Mouse (Mus musculus): Measurements from ENCODE around the gene Mettl21e. TPM values are rescaled to one million over a fixed set of nuclear protein-coding genes. Genes with fewer than 3 reads are reported as not detected.
A peak's percentile ranks its signal among the peaks of the same experiment; 100 is the strongest.

Gene Mettl21e
- polyA plus RNA-seq, 1 experiment from 2014 or later: not detected

- Histone ChIP-seq H3K27me3 (ENCODE audit: control insufficient read depth, insufficient read depth, low read length) (no peaks in the 10 kb centered on the region), H3K36me3 (replicated peaks; ENCODE audit: control insufficient read depth, insufficient read depth, low read depth, low read length) (peaks cover 13% of the 10 kb centered on the region), H3K4me2 (ENCODE audit: low read depth, low read length) (no peak overlapping the region), H3K27ac (replicated peaks; ENCODE audit: low read depth, low read length) (no peak overlapping the region), H3K4me3 (ENCODE audit: low read depth, low read length) (no peak overlapping the region), H3K9me3 (replicated peaks; ENCODE audit: control insufficient read depth, low read length) (no peaks in the 10 kb centered on the region), H3K4me1 (ENCODE audit: control insufficient read depth, insufficient read depth, low read length) (no peaks in the 10 kb centered on the region), H3K9ac (replicated peaks; ENCODE audit: low read length) (no peak overlapping the region)
- WGBS: 89% methylated on average over 3 of the region's 3 CpGs
- no peak for DNase-seq (ENCODE audit: low spot score)
- no peak for ATAC-seq (replicated peaks; ENCODE audit: insufficient number of reproducible peaks, low FRiP score, low TSS enrichment, low read depth)
Observed at GRCm38 (mm10) chr1:44167859-44168383, 50.8 kb downstream of the Mettl21e start.

- H3K36me3 ChIP-seq (replicated peaks; ENCODE audit: control insufficient read depth, insufficient read depth, low read depth, low read length): peaks cover 10% of the 10 kb centered on the region
- no peaks in the 10 kb centered on the region for H3K27me3 ChIP-seq (ENCODE audit: control insufficient read depth, insufficient read depth, low read length)
- no peak overlapping the region for H3K27ac ChIP-seq (replicated peaks; ENCODE audit: low read depth, low read length)
- H3K9me3 ChIP-seq (replicated peaks; ENCODE audit: control insufficient read depth, low read length): no peaks in the 10 kb centered on the region
- no peak overlapping the region for H3K4me2 ChIP-seq (ENCODE audit: low read depth, low read length)
- no peaks in the 10 kb centered on the region for H3K4me1 ChIP-seq (ENCODE audit: control insufficient read depth, insufficient read depth, low read length)
- no peak for DNase-seq (ENCODE audit: low spot score)
- no peak overlapping the region for H3K4me3 ChIP-seq (ENCODE audit: low read depth, low read length)
- H3K9ac ChIP-seq (replicated peaks; ENCODE audit: low read length): no peak overlapping the region
- WGBS: 94% methylated on average over 5 of the region's 5 CpGs
- ATAC-seq (replicated peaks; ENCODE audit: insufficient number of reproducible peaks, low FRiP score, low TSS enrichment, low read depth): no peak
Observed at GRCm38 (mm10) chr1:44162389-44162788, 56.4 kb downstream of the Mettl21e start.

- Histone ChIP-seq H3K4me1 (ENCODE audit: control insufficient read depth, insufficient read depth, low read length) (no peaks in the 10 kb centered on the region), H3K27ac (replicated peaks; ENCODE audit: low read depth, low read length) (no peak overlapping the region), H3K4me3 (ENCODE audit: low read depth, low read length) (no peak overlapping the region), H3K4me2 (ENCODE audit: low read depth, low read length) (no peak overlapping the region), H3K36me3 (replicated peaks; ENCODE audit: control insufficient read depth, insufficient read depth, low read depth, low read length) (peaks cover 5% of the 10 kb centered on the region; the same call in 1 of the 2 replicates), H3K27me3 (ENCODE audit: control insufficient read depth, insufficient read depth, low read length) (no peaks in the 10 kb centered on the region), H3K9ac (replicated peaks; ENCODE audit: low read length) (no peak overlapping the region), H3K9me3 (replicated peaks; ENCODE audit: control insufficient read depth, low read length) (no peaks in the 10 kb centered on the region)
- no peak for DNase-seq (ENCODE audit: low spot score)
- WGBS: 90% methylated on average over 6 of the region's 6 CpGs
- no peak for ATAC-seq (replicated peaks; ENCODE audit: insufficient number of reproducible peaks, low FRiP score, low TSS enrichment, low read depth)
Observed at GRCm38 (mm10) chr1:44161818-44162217, 56.9 kb downstream of the Mettl21e start.

- Histone ChIP-seq H3K4me1 (ENCODE audit: control insufficient read depth, insufficient read depth, low read length) (no peaks in the 10 kb centered on the region), H3K4me3 (ENCODE audit: low read depth, low read length) (no peak overlapping the region), H3K9ac (replicated peaks; ENCODE audit: low read length) (no peak overlapping the region), H3K27ac (replicated peaks; ENCODE audit: low read depth, low read length) (no peak overlapping the region), H3K4me2 (ENCODE audit: low read depth, low read length) (no peak overlapping the region), H3K9me3 (replicated peaks; ENCODE audit: control insufficient read depth, low read length) (no peaks in the 10 kb centered on the region), H3K27me3 (ENCODE audit: control insufficient read depth, insufficient read depth, low read length) (no peaks in the 10 kb centered on the region), H3K36me3 (replicated peaks; ENCODE audit: control insufficient read depth, insufficient read depth, low read depth, low read length) (peaks cover 5% of the 10 kb centered on the region; the same call in 1 of the 2 replicates)
- DNase-seq (ENCODE audit: low spot score) (no peak), ATAC-seq (replicated peaks; ENCODE audit: insufficient number of reproducible peaks, low FRiP score, low TSS enrichment, low read depth) (no peak)
- 89% methylated on average over 6 of the region's 6 CpGs for WGBS
Observed at GRCm38 (mm10) chr1:44158317-44158716, 60.4 kb downstream of the Mettl21e start.

- DNase-seq (ENCODE audit: low spot score): no peak
- Histone ChIP-seq H3K27ac (replicated peaks; ENCODE audit: low read depth, low read length) (no peak overlapping the region), H3K9me3 (replicated peaks; ENCODE audit: control insufficient read depth, low read length) (no peaks in the 10 kb centered on the region), H3K27me3 (ENCODE audit: control insufficient read depth, insufficient read depth, low read length) (no peaks in the 10 kb centered on the region), H3K4me2 (ENCODE audit: low read depth, low read length) (no peak overlapping the region), H3K4me3 (ENCODE audit: low read depth, low read length) (no peak overlapping the region), H3K9ac (replicated peaks; ENCODE audit: low read length) (no peak overlapping the region), H3K36me3 (replicated peaks; ENCODE audit: control insufficient read depth, insufficient read depth, low read depth, low read length) (no peaks in the 10 kb centered on the region), H3K4me1 (ENCODE audit: control insufficient read depth, insufficient read depth, low read length) (no peaks in the 10 kb centered on the region)
- 92% methylated on average over 4 of the region's 4 CpGs for WGBS
- ATAC-seq (replicated peaks; ENCODE audit: insufficient number of reproducible peaks, low FRiP score, low TSS enrichment, low read depth): 0 out of 2 replicates have a peak, but pooled peaks have one; percentile 3
Observed at GRCm38 (mm10) chr1:44155287-44155686, 63.5 kb downstream of the Mettl21e start.

Other genes starting within 250 kb of the Mettl21e start
- gene Mettl21c, start 198.9 kb downstream of the Mettl21e start, polyA plus RNA-seq (2014; fragmentation: Nextera tagmentation; extraction: Ambion mirVana): 0.95 and 1.1 TPM in 2 replicates
- gene Gm8251, start 157.0 kb downstream of the Mettl21e start, polyA plus RNA-seq (2014; fragmentation: Nextera tagmentation; extraction: Ambion mirVana): 0.17 and 0.29 TPM in 2 replicates
- gene Tex30, start 116.5 kb downstream of the Mettl21e start, polyA plus RNA-seq (2014; fragmentation: Nextera tagmentation; extraction: Ambion mirVana): 108 and 109 TPM in 2 replicates
- 81.7 and 88.9 TPM in 2 replicates for gene Kdelc1, start 100.2 kb downstream of the Mettl21e start, polyA plus RNA-seq (2014; fragmentation: Nextera tagmentation; extraction: Ambion mirVana)
- 34.2 and 36.2 TPM in 2 replicates for gene Bivm, start 100.0 kb downstream of the Mettl21e start, polyA plus RNA-seq (2014; fragmentation: Nextera tagmentation; extraction: Ambion mirVana)
- 33.3 and 38.0 TPM in 2 replicates for gene Ercc5, start 71.2 kb downstream of the Mettl21e start, polyA plus RNA-seq (2014; fragmentation: Nextera tagmentation; extraction: Ambion mirVana)

Measured in embryonic facial prominence, embryonic 11.5 days (tissue).